In the genomic region with DNA sequence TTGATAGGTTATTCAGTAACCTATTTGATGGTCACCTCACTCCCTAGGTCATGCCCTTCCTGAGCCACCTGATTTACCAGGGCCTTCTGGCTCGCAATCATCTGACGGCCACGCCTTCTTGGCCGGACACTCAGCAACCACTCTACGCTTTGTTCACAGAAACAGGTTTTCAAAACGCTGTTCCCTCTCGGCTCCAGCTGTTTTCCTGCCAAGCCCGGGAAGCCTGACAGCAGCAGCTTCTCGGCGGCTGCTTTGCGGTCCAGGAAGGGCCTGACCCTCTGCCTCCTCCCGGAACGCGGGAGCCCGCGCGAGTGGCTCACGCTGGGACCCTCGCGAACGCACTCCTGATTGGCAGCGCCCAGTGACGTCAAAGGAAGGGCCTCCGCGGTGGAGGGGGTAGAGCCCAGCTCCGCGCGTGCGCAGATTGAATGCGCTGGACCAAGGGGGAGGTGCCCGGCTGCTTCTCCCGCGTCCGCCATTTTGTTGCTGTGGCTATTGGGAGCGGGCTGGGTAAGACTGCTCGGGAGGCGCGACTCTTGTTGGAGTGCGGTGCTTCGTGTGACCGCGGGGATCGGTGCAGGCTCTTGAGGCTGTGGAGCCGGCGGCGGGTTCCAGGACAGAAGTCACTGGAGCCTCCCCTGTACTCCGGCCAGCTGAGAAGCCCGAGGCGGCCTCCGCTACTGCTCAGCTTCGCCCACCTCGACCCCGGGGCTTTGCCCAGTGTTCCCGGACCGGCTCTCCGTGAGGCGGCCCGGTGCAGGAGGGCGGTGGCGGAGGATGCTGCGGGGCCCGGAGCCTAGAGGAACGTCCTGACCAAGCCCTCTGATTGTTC, we compare ENCODE assay signal across 8 mouse cellular contexts. TPM values are rescaled to one million over a fixed set of nuclear protein-coding genes. Genes with fewer than 3 reads are reported as not detected.
DNase-seq lines count a peak whose midpoint lies in the region; ATAC-seq and TF ChIP-seq lines count a peak whose summit lies in the region.

Gene Crkl (plus strand): TSS at position 447 of the 832 bp plus-strand sequence.

- WGBS in heart, embryonic 12.5 days: under 1% methylated on average over 63 of the region's 63 CpGs
- under 1% methylated on average over 62 of the region's 63 CpGs for WGBS in kidney, postnatal 0 days
- WGBS in liver, embryonic 11.5 days: under 1% methylated on average over 63 of the region's 63 CpGs
- under 1% methylated on average over 63 of the region's 63 CpGs for WGBS in stomach, embryonic 14.5 days

- H3K79me2 ChIP-seq in C2C12 (ENCODE audit: control insufficient read depth, insufficient read depth): peaks cover 50% of the 10 kb centered on the region

- peak within 1 kb of the TSS; percentile 96 for H3K9ac ChIP-seq in heart, embryonic 12.5 days
- H3K9ac ChIP-seq in kidney, postnatal 0 days (ENCODE audit: low read depth, low read length): peak within 1 kb of the TSS; percentile 88
- peak within 1 kb of the TSS; percentile 93 for H3K9ac ChIP-seq in liver, embryonic 11.5 days (ENCODE audit: low read depth, low read length)
- H3K9ac ChIP-seq in stomach, embryonic 14.5 days (replicated peaks; ENCODE audit: low read depth, low read length): peak within 1 kb of the TSS; percentile 92

- peaks cover 39% of the 10 kb centered on the region for H3K4me1 ChIP-seq in erythroblast, embryonic 14.5 days (ENCODE audit: control insufficient read depth)
- H3K4me1 ChIP-seq in heart, embryonic 12.5 days (replicated peaks): peaks cover 16% of the 10 kb centered on the region
- peaks cover 8% of the 10 kb centered on the region for H3K4me1 ChIP-seq in kidney, postnatal 0 days (replicated peaks; ENCODE audit: insufficient read depth, low read length)
- peaks cover 16% of the 10 kb centered on the region for H3K4me1 ChIP-seq in liver, embryonic 11.5 days (replicated peaks; ENCODE audit: control insufficient read depth, insufficient read depth, low read length)
- H3K4me1 ChIP-seq in stomach, embryonic 14.5 days (ENCODE audit: control insufficient read depth, insufficient read depth, low read length): peaks cover 13% of the 10 kb centered on the region; the same call in 1 of the 2 replicates

- peaks cover 47% of the 10 kb centered on the region for H3K79me3 ChIP-seq in C2C12 (ENCODE audit: low read depth)

- H3K27ac ChIP-seq in heart, embryonic 12.5 days (ENCODE audit: poor library complexity, severe bottlenecking): peak within 1 kb of the TSS; percentile 98
- peak within 1 kb of the TSS; percentile 95 for H3K27ac ChIP-seq in kidney, postnatal 0 days
- peak within 1 kb of the TSS; percentile 81 for H3K27ac ChIP-seq in liver, embryonic 11.5 days (ENCODE audit: low read depth, low read length)
- H3K27ac ChIP-seq in stomach, embryonic 14.5 days (ENCODE audit: low read length): peak within 1 kb of the TSS; percentile 96

- ATAC-seq in heart, embryonic 12.5 days (ENCODE audit: insufficient number of reproducible peaks, low FRiP score): peak; percentile 99
- peak; percentile 95 for ATAC-seq in kidney, postnatal 0 days (replicated peaks; ENCODE audit: low FRiP score, low read depth)
- peak; percentile 95 for ATAC-seq in liver, embryonic 11.5 days (replicated peaks; ENCODE audit: low FRiP score)
- peak; percentile 98 for ATAC-seq in stomach, embryonic 14.5 days (ENCODE audit: insufficient number of reproducible peaks, insufficient read depth, low FRiP score, low read depth)

- peak; percentile 99 for DNase-seq in brain, embryonic 14.5 days (ENCODE audit: low read depth)
- DNase-seq in kidney, postnatal 0 days (ENCODE audit: low spot score): peak; percentile 99
- DNase-seq in liver, embryonic 11.5 days (ENCODE audit: low spot score): peak; percentile 99
- DNase-seq in naive thymus-derived CD4-positive, alpha-beta T cell, adult 2 months (ENCODE audit: low read depth): peak; percentile 98

- TF ChIP-seq POLR2A in brain, embryonic 14.5 days (IDR thresholded peaks at IDR 0.05; ENCODE audit: borderline replicate concordance, extremely low read depth, insufficient read depth, insufficient read length, poor library complexity, severe bottlenecking): peak; percentile 73; the same call in 1 of the 2 replicates

- H3ac ChIP-seq in C2C12 (ENCODE audit: control insufficient read depth, insufficient read length, low read depth): peak within 1 kb of the TSS; percentile 93

- peak within 1 kb of the TSS; percentile 77 for H3K4me2 ChIP-seq in heart, embryonic 12.5 days
- peak within 1 kb of the TSS; percentile 75 for H3K4me2 ChIP-seq in kidney, postnatal 0 days (ENCODE audit: low read length)
- H3K4me2 ChIP-seq in liver, embryonic 11.5 days: peak within 1 kb of the TSS; percentile 89
- peak within 1 kb of the TSS; percentile 94 for H3K4me2 ChIP-seq in stomach, embryonic 14.5 days (replicated peaks; ENCODE audit: low read depth, low read length)

- H3K9me3 ChIP-seq in erythroblast, embryonic 14.5 days (ENCODE audit: control insufficient read depth, low read length): peaks cover under 1% of the 10 kb centered on the region
- no peaks in the 10 kb centered on the region for H3K9me3 ChIP-seq in heart, embryonic 12.5 days (replicated peaks)
- no peaks in the 10 kb centered on the region for H3K9me3 ChIP-seq in kidney, postnatal 0 days (replicated peaks; ENCODE audit: low read length)
- no peaks in the 10 kb centered on the region for H3K9me3 ChIP-seq in liver, embryonic 11.5 days (ENCODE audit: control insufficient read depth, low read length)
- no peaks in the 10 kb centered on the region for H3K9me3 ChIP-seq in stomach, embryonic 14.5 days (ENCODE audit: control insufficient read depth, low read depth, low read length)

- H3K4me3 ChIP-seq in C2C12 (ENCODE audit: insufficient read depth, poor library complexity, severe bottlenecking): peak within 1 kb of the TSS; percentile 95
- peak within 1 kb of the TSS; percentile 98 for H3K4me3 ChIP-seq in erythroblast, embryonic 14.5 days (replicated peaks)
- peak within 1 kb of the TSS; percentile 90 for H3K4me3 ChIP-seq in heart, embryonic 12.5 days
- H3K4me3 ChIP-seq in kidney, postnatal 0 days (replicated peaks; ENCODE audit: low read depth, low read length): peak within 1 kb of the TSS; percentile 76
- peak within 1 kb of the TSS; percentile 90 for H3K4me3 ChIP-seq in liver, embryonic 11.5 days (ENCODE audit: low read depth, low read length)
- peak within 1 kb of the TSS; percentile 98 for H3K4me3 ChIP-seq in stomach, embryonic 14.5 days (ENCODE audit: low read depth, low read length)

- peaks cover 28% of the 10 kb centered on the region for H3K36me3 ChIP-seq in C2C12 (ENCODE audit: control insufficient read depth, insufficient read depth)
- H3K36me3 ChIP-seq in erythroblast, embryonic 14.5 days (ENCODE audit: control insufficient read depth): peaks cover 20% of the 10 kb centered on the region
- peaks cover 17% of the 10 kb centered on the region for H3K36me3 ChIP-seq in heart, embryonic 12.5 days
- H3K36me3 ChIP-seq in kidney, postnatal 0 days (ENCODE audit: insufficient read depth, low read length): no peaks in the 10 kb centered on the region; the same call in 1 of the 2 replicates
- H3K36me3 ChIP-seq in liver, embryonic 11.5 days (ENCODE audit: control insufficient read depth, insufficient read depth, low read length): peaks cover 13% of the 10 kb centered on the region; the same call in 1 of the 2 replicates
- H3K36me3 ChIP-seq in stomach, embryonic 14.5 days (ENCODE audit: control insufficient read depth, insufficient read depth, low read length): peaks cover 11% of the 10 kb centered on the region; the same call in 1 of the 2 replicates

- TF ChIP-seq CTCF in C2C12 (IDR thresholded peaks at IDR 0.05; ENCODE audit: control insufficient read depth, insufficient read depth, insufficient read length): no peak
- TF ChIP-seq CTCF in brain, embryonic 14.5 days (IDR thresholded peaks at IDR 0.05; ENCODE audit: borderline replicate concordance, extremely low read depth, insufficient read depth, insufficient read length): no peak
- TF ChIP-seq CTCF in kidney, postnatal 0 days (IDR thresholded peaks at IDR 0.05; ENCODE audit: low read depth): no peak

- H3K27me3 ChIP-seq in C2C12 (ENCODE audit: control insufficient read depth, insufficient read depth, insufficient read length): no peaks in the 10 kb centered on the region
- H3K27me3 ChIP-seq in erythroblast, embryonic 14.5 days (ENCODE audit: control insufficient read depth): 0 out of 2 replicates have a peak, but pooled peaks cover 3% of the 10 kb centered on the region
- H3K27me3 ChIP-seq in heart, embryonic 12.5 days (replicated peaks): no peaks in the 10 kb centered on the region
- no peaks in the 10 kb centered on the region for H3K27me3 ChIP-seq in kidney, postnatal 0 days (ENCODE audit: insufficient read depth, low read length)
- H3K27me3 ChIP-seq in liver, embryonic 11.5 days (replicated peaks; ENCODE audit: control insufficient read depth, insufficient read depth, low read length): no peaks in the 10 kb centered on the region
- no peaks in the 10 kb centered on the region for H3K27me3 ChIP-seq in stomach, embryonic 14.5 days (ENCODE audit: control insufficient read depth, insufficient read depth, low read length)

TF ChIP-seq in C2C12, 6 proteins besides CTCF, POLR2A, EP300 and RAD21:
- no peak for TF ChIP-seq CEBPB (IDR thresholded peaks at IDR 0.05; ENCODE audit: low read depth)
- peak; percentile 54 for TF ChIP-seq MAX (IDR thresholded peaks at IDR 0.05)
- no peak for TF ChIP-seq MYOG (IDR thresholded peaks at IDR 0.05; ENCODE audit: control insufficient read depth, extremely low read depth, insufficient read length)
- no peak for TF ChIP-seq USF1 (IDR thresholded peaks at IDR 0.05; ENCODE audit: low read depth)
- TF ChIP-seq FOSL1 (IDR thresholded peaks at IDR 0.05; ENCODE audit: insufficient read depth, low read length, poor library complexity, severe bottlenecking): no peak

RNA-seq across cellular contexts. Expression of gene Crkl, which starts in this region (rescaled TPM):
- polyA plus RNA-seq in C2C12 (2012; fragmentation: generic; extraction: Trizol): 15.2 TPM
- 58.5 and 66.4 TPM in 2 replicates for polyA plus RNA-seq in brain, embryonic 14.5 days (2012; rRNA removed)
- 0.84 and 0.88 TPM in 2 replicates for polyA plus RNA-seq in erythroblast, embryonic 14.5 days (2012)
- 44.7 and 57.7 TPM in 2 replicates for polyA plus RNA-seq in heart, embryonic 12.5 days (2016; fragmentation: Nextera tagmentation; extraction: Ambion mirVana)
- polyA plus RNA-seq in kidney, postnatal 0 days (2015; fragmentation: Nextera tagmentation; extraction: Ambion mirVana): 50.7 and 51.3 TPM in 2 replicates
- polyA plus RNA-seq in liver, embryonic 11.5 days (2014; fragmentation: Nextera tagmentation; extraction: Ambion mirVana): 45.6 and 46.2 TPM in 2 replicates
- 56.5 and 62.3 TPM in 2 replicates for polyA plus RNA-seq in stomach, embryonic 14.5 days (2014; fragmentation: Nextera tagmentation; extraction: Ambion mirVana)

Comparison
In these comparisons a context has a peak if more than half of its experiments do, and no peak if none do; other contexts are left out.
1. Peak in every context shown above with its lines: DNase-seq, ATAC-seq, H3K4me3 ChIP-seq and H3K27ac ChIP-seq.